Mouse (Mus musculus) CD4-positive, CD25-positive, alpha-beta regulatory T cell, adult 2 months (primary cell): ENCODE data around the gene Wdr24.

Source experiments
- DNase-seq: peaks from one replicate; pipeline ENCODE4 v3.0.0-alpha.2; 2012; ENCODE audit warnings: low read depth, low spot score

Wdr24 gene

DNA sequence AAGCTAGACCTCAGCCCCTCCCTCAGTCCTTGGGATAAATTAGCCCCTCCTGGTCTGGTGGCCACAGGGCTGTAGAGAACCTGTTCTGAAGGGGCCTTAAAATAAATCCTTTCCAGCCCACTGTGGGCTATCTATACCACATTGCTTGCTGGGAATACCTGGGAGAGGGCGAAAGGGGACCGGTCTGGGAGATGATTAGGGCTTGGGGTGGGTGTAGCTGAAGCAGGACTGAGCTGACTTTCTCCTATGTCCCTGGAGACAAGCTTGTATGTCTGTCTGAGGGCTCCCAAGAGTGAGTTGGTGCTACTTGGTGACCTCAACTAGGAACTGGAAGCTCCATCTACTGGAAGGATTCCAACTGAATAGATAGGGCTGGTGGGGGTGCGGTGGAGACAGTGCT lies 53.6 kb downstream of the Wdr24 start:
- DNase-seq, result no peak

DNA sequence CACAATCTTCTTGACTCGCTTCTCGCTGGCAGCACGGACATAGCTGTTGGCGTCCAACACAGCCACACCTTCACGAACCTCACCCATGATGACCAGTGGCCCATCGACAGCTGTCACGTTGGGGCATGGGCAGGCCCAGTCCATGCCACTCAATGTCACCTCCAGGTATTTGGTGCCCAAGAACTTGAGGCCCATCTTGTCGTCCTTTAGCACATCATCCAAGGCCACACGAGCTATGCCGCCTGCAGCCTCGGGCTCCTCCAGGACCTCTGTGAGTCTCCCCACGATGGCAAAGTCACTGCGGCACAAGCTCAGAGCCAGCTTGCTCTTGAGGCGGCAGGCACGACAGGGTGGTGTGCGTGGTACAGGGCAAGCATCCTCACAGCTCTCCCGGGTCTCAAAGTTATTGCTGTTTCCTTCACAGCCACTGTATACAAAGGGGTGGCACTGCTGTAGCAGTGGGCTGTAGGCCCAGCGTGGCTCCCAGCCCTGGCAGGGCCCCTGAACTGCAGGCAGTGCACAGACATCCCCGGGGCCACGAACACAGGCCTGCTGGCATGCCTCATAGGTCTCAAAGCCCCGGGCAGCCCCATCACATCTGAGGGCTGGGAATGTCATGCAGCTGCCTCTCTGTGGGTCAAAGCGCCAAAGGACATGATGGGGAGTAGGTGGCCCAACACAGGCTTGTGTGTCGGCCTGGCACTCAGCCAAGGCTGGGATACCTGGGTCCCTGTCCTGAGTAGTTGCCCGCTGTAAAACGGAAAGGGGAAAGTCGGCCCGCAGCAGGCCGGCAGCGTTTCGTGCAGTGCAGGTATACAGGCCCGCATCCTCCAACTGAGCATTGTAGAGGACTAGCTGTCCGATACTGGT lies 54.5 kb downstream of the Wdr24 start:
- no peak for DNase-seq
